Comparison of ENCODE assay signal across 9 mouse cellular contexts in the genomic region with DNA sequence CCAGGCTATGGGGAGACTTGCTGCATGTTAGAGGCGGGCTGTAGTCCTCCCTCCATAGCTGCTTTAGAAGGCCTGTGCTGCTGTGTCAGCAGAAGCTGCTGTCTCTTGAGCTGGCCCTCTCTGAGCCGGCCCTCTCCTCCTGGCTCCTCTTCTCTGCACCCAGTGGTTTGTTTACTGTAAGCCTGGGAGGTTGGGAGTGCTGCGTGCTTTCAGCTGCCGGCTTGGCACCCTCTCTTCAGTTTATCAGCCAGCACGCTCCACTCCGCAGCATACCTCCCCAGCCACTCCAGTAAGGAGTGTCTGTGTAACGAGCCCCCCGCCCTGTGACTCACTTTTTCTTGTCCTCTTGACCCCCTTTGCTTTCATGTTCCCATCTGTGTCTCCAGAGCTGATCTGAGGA. TPM values are rescaled to one million over a fixed set of nuclear protein-coding genes. Genes with fewer than 3 reads are reported as not detected.
DNase-seq lines count a peak whose midpoint lies in the region; TF ChIP-seq lines count a peak whose summit lies in the region.
"Had no signal": no experiment of that assay in that cellular context is flagged by ENCODE, and none has a peak within 500 bp of the region (broad histone marks: within the 10 kb centered on the region; RNA-seq: fewer than 3 reads in every experiment).

No protein-coding gene starts in this region.

- peaks cover 6% of the 10 kb centered on the region; the same call in 1 of the 2 replicates for H3K4me1 ChIP-seq in cortical plate, adult 2 months (ENCODE audit: control insufficient read depth, insufficient read depth, low read length)
- H3K4me1 ChIP-seq: limb, embryonic 12.5 days had no signal

- H3K4me3 ChIP-seq in cortical plate, adult 2 months (ENCODE audit: insufficient read depth, low read length) = no peak overlapping the region
- H3K4me3 ChIP-seq: limb, embryonic 12.5 days had no signal

- no peak for TF ChIP-seq POLR2A in cortical plate, adult 2 months (IDR thresholded peaks at IDR 0.05; ENCODE audit: extremely low read depth, insufficient read depth, low read length)

- H3K27ac ChIP-seq in cortical plate, adult 2 months (ENCODE audit: insufficient read depth, low read length) = peak overlapping the region; percentile 43; the same call in 1 of the 2 replicates
- H3K27ac ChIP-seq: limb, embryonic 12.5 days had no signal

- intact Hi-C loops in heart, postnatal 36 days (cut with DNase I) = loop anchor here (1.0 to 2.0 kb wide), 2 partner anchors 10 to 74 kb away; no protein-coding TSS in a partner anchor

- peak; percentile 58 for DNase-seq in adrenal gland, adult 2 months
- no peak for DNase-seq in adrenal gland, adult 18-20 months (ENCODE audit: low spot score in 2 of 2)
- peak; percentile 53 to 61 for DNase-seq in heart, postnatal 36 days
- peak; percentile 83 for DNase-seq in lung, postnatal 25 days (ENCODE audit: low spot score)
- no peak for DNase-seq in right cerebral cortex, postnatal 25 days
- no peak for DNase-seq in cerebellum, adult 9-11 months
- no peak for DNase-seq in layer of hippocampus, adult 18-20 months (ENCODE audit: low spot score in 2 of 2)

- no peak for TF ChIP-seq CTCF in cortical plate, adult 2 months (IDR thresholded peaks at IDR 0.05; ENCODE audit: extremely low read depth, insufficient read depth, low read length)

RNA-seq across cellular contexts. Expression of a gene that starts 12.9 kb away (rescaled TPM):
- 10 to 100 TPM; 38.0 to 42.5 TPM for total RNA-seq in adrenal gland, adult 2 months (2021)
- 102 and 120 TPM in 2 replicates for polyA plus RNA-seq in adrenal gland, adult 2 months (2012; rRNA removed)
- total RNA-seq in adrenal gland, adult 18-20 months (2021) = 10 to 100 TPM; 25.8 to 39.0 TPM
- polyA plus RNA-seq in cortical plate, adult 2 months (2012; rRNA removed) = 10.3 and 10.7 TPM in 2 replicates
- 10 to 100 TPM in 1 of 2 experiments, 1 to 10 TPM in 1; 9.1 to 10.1 TPM for total RNA-seq in heart, postnatal 36 days (2021)
- total RNA-seq in layer of hippocampus, adult 18-20 months (2021) = 1 to 10 TPM; 6.9 to 8.6 TPM

RNA-seq across cellular contexts. Expression of a gene that starts 21.3 kb away (rescaled TPM):
- 1 to 10 TPM; 1.1 to 2.5 TPM for total RNA-seq in adrenal gland, adult 2 months (2021)
- polyA plus RNA-seq in adrenal gland, adult 2 months (2012; rRNA removed) = 2.1 and 2.3 TPM in 2 replicates
- 1 to 10 TPM; 1.2 to 2.0 TPM for total RNA-seq in adrenal gland, adult 18-20 months (2021)
- polyA plus RNA-seq in cortical plate, adult 2 months (2012; rRNA removed) = 0.21 and 0.42 TPM in 2 replicates
- under 1 TPM; 0.46 to 0.58 TPM for total RNA-seq in heart, postnatal 36 days (2021)
- 1 to 10 TPM in 1 of 2 experiments, under 1 TPM in 1; 0.66 to 1.5 TPM for total RNA-seq in layer of hippocampus, adult 18-20 months (2021)
- polyA plus RNA-seq: limb, embryonic 12.5 days had no signal

RNA-seq across cellular contexts. Expression of a gene that starts 25.5 kb away (rescaled TPM):
- 10 to 100 TPM; 86.9 to 90.5 TPM for total RNA-seq in adrenal gland, adult 2 months (2021)
- 178 and 187 TPM in 2 replicates for polyA plus RNA-seq in adrenal gland, adult 2 months (2012; rRNA removed)
- 10 to 100 TPM; 84.4 to 94.1 TPM for total RNA-seq in adrenal gland, adult 18-20 months (2021)
- 34.4 and 35.4 TPM in 2 replicates for polyA plus RNA-seq in cortical plate, adult 2 months (2012; rRNA removed)
- total RNA-seq in heart, postnatal 36 days (2021) = 10 to 100 TPM; 17.2 to 18.8 TPM
- 10 to 100 TPM; 24.5 to 25.7 TPM for total RNA-seq in layer of hippocampus, adult 18-20 months (2021)

RNA-seq across cellular contexts. Expression of a gene that starts 30.2 kb away (rescaled TPM):
- total RNA-seq in adrenal gland, adult 2 months (2021) = 10 to 100 TPM; 57.8 to 72.3 TPM
- polyA plus RNA-seq in adrenal gland, adult 2 months (2012; rRNA removed) = 36.3 and 42.4 TPM in 2 replicates
- 10 to 100 TPM; 46.5 to 61.8 TPM for total RNA-seq in adrenal gland, adult 18-20 months (2021)
- polyA plus RNA-seq in cortical plate, adult 2 months (2012; rRNA removed) = 46.9 and 53.1 TPM in 2 replicates
- total RNA-seq in heart, postnatal 36 days (2021) = 10 to 100 TPM; 18.8 to 23.1 TPM
- 10 to 100 TPM; 41.6 to 44.3 TPM for total RNA-seq in layer of hippocampus, adult 18-20 months (2021)

RNA-seq across cellular contexts. Expression of a gene that starts 38.4 kb away (rescaled TPM):
- 1 to 10 TPM; 3.6 to 5.9 TPM for total RNA-seq in adrenal gland, adult 2 months (2021)
- polyA plus RNA-seq in adrenal gland, adult 2 months (2012; rRNA removed) = 0.38 and 0.71 TPM in 2 replicates
- total RNA-seq in adrenal gland, adult 18-20 months (2021) = 1 to 10 TPM; 2.8 to 3.8 TPM
- 3.5 and 3.8 TPM in 2 replicates for polyA plus RNA-seq in cortical plate, adult 2 months (2012; rRNA removed)
- 1 to 10 TPM; 1.9 to 4.1 TPM for total RNA-seq in heart, postnatal 36 days (2021)
- 1 to 10 TPM; 3.4 to 5.4 TPM for total RNA-seq in layer of hippocampus, adult 18-20 months (2021)

Comparison
In these comparisons a context has a peak if more than half of its experiments do, and no peak if none do; other contexts are left out.
1. DNase-seq: peak in adrenal gland, adult 2 months (single experiment), heart, postnatal 36 days (2 of 2) and lung, postnatal 25 days (single experiment); none in adrenal gland, adult 18-20 months (0 of 2), right cerebral cortex, postnatal 25 days (single experiment), cerebellum, adult 9-11 months (single experiment) and layer of hippocampus, adult 18-20 months (0 of 2).